Comparison of ENCODE assay signal across 34 mouse cellular contexts in genomic region chr19:12427101-12427500, GRCm38 (mm10). TPM values are rescaled to one million over a fixed set of nuclear protein-coding genes. Genes with fewer than 3 reads are reported as not detected.
"Had no signal": no experiment of that assay in that cellular context is flagged by ENCODE, and none has a peak within 500 bp of the region (broad histone marks: within the 10 kb centered on the region; RNA-seq: fewer than 3 reads in every experiment).

No protein-coding gene starts in this region.

- H3K4me1 ChIP-seq: intestine, embryonic 15.5 days; limb, embryonic 10.5 days; limb, embryonic 13.5 days; liver, embryonic 13.5 days; midbrain, embryonic 10.5 days; midbrain, embryonic 13.5 days; neural tube, embryonic 12.5 days; neural tube, embryonic 15.5 days; stomach, embryonic 15.5 days had no signal

- H3K27me3 ChIP-seq: intestine, embryonic 15.5 days; limb, embryonic 13.5 days; liver, embryonic 13.5 days; midbrain, embryonic 13.5 days; neural tube, embryonic 12.5 days; neural tube, embryonic 15.5 days; stomach, embryonic 15.5 days had no signal

- H3K9ac ChIP-seq: intestine, embryonic 15.5 days; limb, embryonic 13.5 days; liver, embryonic 13.5 days; midbrain, embryonic 13.5 days; neural tube, embryonic 12.5 days; neural tube, embryonic 15.5 days; stomach, embryonic 15.5 days had no signal

- H3K4me2 ChIP-seq: intestine, embryonic 15.5 days; limb, embryonic 13.5 days; liver, embryonic 13.5 days; midbrain, embryonic 13.5 days; neural tube, embryonic 12.5 days; neural tube, embryonic 15.5 days; stomach, embryonic 15.5 days had no signal

- H3K27ac ChIP-seq: intestine, embryonic 15.5 days; kidney, postnatal 0 days; layer of hippocampus, adult 2 months; limb, embryonic 10.5 days; limb, embryonic 13.5 days; liver, embryonic 13.5 days; midbrain, embryonic 10.5 days; midbrain, embryonic 13.5 days; neural tube, embryonic 12.5 days; neural tube, embryonic 15.5 days; stomach, embryonic 15.5 days had no signal

- H3K4me3 ChIP-seq: intestine, embryonic 15.5 days; layer of hippocampus, adult 2 months; limb, embryonic 10.5 days; limb, embryonic 13.5 days; liver, embryonic 13.5 days; megakaryocyte, embryonic 14.5 days; midbrain, embryonic 10.5 days; midbrain, embryonic 13.5 days; neural tube, embryonic 12.5 days; neural tube, embryonic 15.5 days; stomach, embryonic 15.5 days had no signal

- H3K9me3 ChIP-seq: intestine, embryonic 15.5 days; limb, embryonic 10.5 days; limb, embryonic 13.5 days; liver, embryonic 13.5 days; megakaryocyte, embryonic 14.5 days; midbrain, embryonic 10.5 days; midbrain, embryonic 13.5 days; neural tube, embryonic 12.5 days; neural tube, embryonic 15.5 days; stomach, embryonic 15.5 days had no signal

- DNase-seq: kidney, adult 11 months; kidney, adult 8-10 months; kidney, postnatal 25 days; layer of hippocampus, adult 9-11 months; liver; liver, embryonic 13.5 days; lung, adult 2 months; lung, postnatal 14 days; lung, postnatal 4 days; retina, postnatal 1 day; right cerebral cortex, postnatal 25 days; thymus, adult 18-20 months; thymus, postnatal 36 days had no signal

- ATAC-seq: intestine, embryonic 15.5 days; midbrain, embryonic 13.5 days; midbrain, embryonic 16.5 days had no signal

- H3K36me3 ChIP-seq: intestine, embryonic 15.5 days; limb, embryonic 10.5 days; limb, embryonic 13.5 days; liver, embryonic 13.5 days; midbrain, embryonic 10.5 days; midbrain, embryonic 13.5 days; neural tube, embryonic 12.5 days; neural tube, embryonic 15.5 days; stomach, embryonic 15.5 days had no signal

RNA-seq across cellular contexts. Expression of gene Pfpl, which starts 0.6 kb away (rescaled TPM):
- total RNA-seq: layer of hippocampus, adult 2 months; layer of hippocampus, postnatal 25 days; left cerebral cortex, adult 18-20 months; left cerebral cortex, postnatal 25 days; monocyte, adult 5-6 weeks had no signal
- polyA plus RNA-seq: intestine, embryonic 15.5 days; kidney, postnatal 0 days; large intestine, adult 2 months; limb, embryonic 10.5 days; limb, embryonic 13.5 days; liver, embryonic 13.5 days; liver, embryonic 16.5 days; lung, adult 2 months; lung, embryonic 16.5 days; midbrain, embryonic 10.5 days; midbrain, embryonic 13.5 days; midbrain, embryonic 16.5 days; neural tube, embryonic 12.5 days; neural tube, embryonic 15.5 days; spleen, adult 2 months; stomach, embryonic 15.5 days had no signal

RNA-seq across cellular contexts. Expression of gene Olfr1441, which starts 9.9 kb away (rescaled TPM):
- total RNA-seq: layer of hippocampus, adult 2 months; layer of hippocampus, postnatal 25 days; left cerebral cortex, adult 18-20 months; left cerebral cortex, postnatal 25 days; monocyte, adult 5-6 weeks had no signal
- polyA plus RNA-seq: intestine, embryonic 15.5 days; kidney, postnatal 0 days; large intestine, adult 2 months; limb, embryonic 10.5 days; limb, embryonic 13.5 days; liver, embryonic 13.5 days; liver, embryonic 16.5 days; lung, adult 2 months; lung, embryonic 16.5 days; midbrain, embryonic 10.5 days; midbrain, embryonic 13.5 days; midbrain, embryonic 16.5 days; neural tube, embryonic 12.5 days; neural tube, embryonic 15.5 days; spleen, adult 2 months; stomach, embryonic 15.5 days; testis, adult 2 months had no signal

RNA-seq across cellular contexts. Expression of gene Olfr1440, which starts 40.0 kb away (rescaled TPM):
- total RNA-seq: layer of hippocampus, adult 2 months; layer of hippocampus, postnatal 25 days; left cerebral cortex, adult 18-20 months; left cerebral cortex, postnatal 25 days; monocyte, adult 5-6 weeks had no signal
- polyA plus RNA-seq: intestine, embryonic 15.5 days; kidney, postnatal 0 days; large intestine, adult 2 months; limb, embryonic 10.5 days; limb, embryonic 13.5 days; liver, embryonic 13.5 days; liver, embryonic 16.5 days; lung, adult 2 months; lung, embryonic 16.5 days; midbrain, embryonic 10.5 days; midbrain, embryonic 13.5 days; midbrain, embryonic 16.5 days; neural tube, embryonic 12.5 days; neural tube, embryonic 15.5 days; spleen, adult 2 months; stomach, embryonic 15.5 days; testis, adult 2 months had no signal
